Mouse (Mus musculus) C2C12 (cell line): ENCODE results near the gene Gimap7.

Experiments
- CEBPB ChIP-seq: IDR thresholded peaks from one replicate; pipeline ENCODE4 v1.6.1; 2011; ENCODE audit warnings: low read depth, mild to moderate bottlenecking, control low read depth, moderate library complexity
- CTCF ChIP-seq: IDR thresholded peaks from one replicate; pipeline ENCODE4 v1.5.1; 2011; ENCODE audit not compliant: control insufficient read depth, insufficient read depth, insufficient read length
- FOSL1 ChIP-seq: IDR thresholded peaks from one replicate; pipeline ENCODE4 v1.8.0; 2011; ENCODE audit warnings: mild to moderate bottlenecking, low read length; ENCODE audit not compliant: poor library complexity, insufficient read depth, severe bottlenecking
- MAX ChIP-seq: IDR thresholded peaks from one replicate; pipeline ENCODE4 v1.6.1; 2011; ENCODE audit warnings: mild to moderate bottlenecking, control low read depth
- MYOD1 ChIP-seq: IDR thresholded peaks from one replicate; pipeline ENCODE4 v1.6.1; 2011; ENCODE audit warnings: low read depth; ENCODE audit not compliant: control insufficient read depth, insufficient read length
- MYOG ChIP-seq: IDR thresholded peaks from one replicate; pipeline ENCODE4 v1.6.1; 2011; ENCODE audit not compliant: control insufficient read depth, insufficient read length; ENCODE audit errors: extremely low read depth
- USF1 ChIP-seq: IDR thresholded peaks from one replicate; pipeline ENCODE4 v1.6.1; 2011; ENCODE audit warnings: low read depth, mild to moderate bottlenecking, control low read depth, moderate library complexity

- TF ChIP-seq CTCF (no peak), MAX (no peak), MYOD1 (no peak), USF1 (no peak), MYOG (no peak), CEBPB (no peak), FOSL1 (no peak)
Measured at GRCm38 (mm10) chr6:48725476-48725875, 7.1 kb downstream of the Gimap7 start.
